Mouse (Mus musculus): ENCODE results near the gene Pacrg. TPM values are rescaled to one million over a fixed set of nuclear protein-coding genes. Genes with fewer than 3 reads are reported as not detected.

Gene Pacrg
- polyA plus RNA-seq, 1 experiment from 2014 or later = 2.6 TPM

DNA sequence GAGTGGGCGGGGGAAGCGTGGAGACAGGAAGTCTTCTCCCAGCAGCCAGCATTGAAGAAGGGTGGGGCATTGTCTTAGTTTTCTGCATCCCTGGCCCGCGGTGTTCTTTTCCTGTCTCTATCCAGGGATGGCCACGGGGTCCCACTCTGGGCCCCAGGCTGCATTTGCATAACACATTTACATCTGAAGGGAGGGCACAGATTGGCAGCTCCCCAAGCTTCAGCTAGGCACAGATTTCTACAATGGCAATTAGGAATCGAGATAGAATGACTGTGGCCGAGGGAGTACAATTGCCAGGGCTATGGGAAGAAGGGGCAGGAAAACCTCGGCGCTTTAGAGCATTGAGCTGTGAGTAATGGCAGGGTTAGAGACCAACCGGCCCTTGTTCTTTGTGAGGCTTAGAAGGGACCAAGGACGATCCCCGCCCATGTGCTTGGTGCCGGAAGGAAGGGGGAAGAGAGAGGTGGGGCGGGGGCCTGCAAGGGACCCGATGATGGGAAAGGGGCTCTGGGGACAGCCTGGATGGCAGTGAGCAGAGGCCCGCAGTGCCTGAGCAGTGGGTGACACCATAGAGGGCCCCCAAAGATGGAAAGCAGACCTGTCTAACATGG lies 398.5 kb downstream of the Pacrg start:
- 30% methylated on average over 16 of the region's 16 CpGs for WGBS
- Histone ChIP-seq H3K4me3 (peak overlapping the region; percentile 22; the same call in 1 of the 2 replicates), H3K27me3 (ENCODE audit: poor library complexity, severe bottlenecking) (no peaks in the 10 kb centered on the region), H3K27ac (peak overlapping the region; percentile 85), H3K9me3 (peaks cover 4% of the 10 kb centered on the region; the same call in 1 of the 2 replicates), H3K4me1 (peaks cover 23% of the 10 kb centered on the region), H3K36me3 (replicated peaks) (no peaks in the 10 kb centered on the region)
- DNase-seq (ENCODE audit: extremely low spot score, low spot score) = peak; percentile 22

DNA sequence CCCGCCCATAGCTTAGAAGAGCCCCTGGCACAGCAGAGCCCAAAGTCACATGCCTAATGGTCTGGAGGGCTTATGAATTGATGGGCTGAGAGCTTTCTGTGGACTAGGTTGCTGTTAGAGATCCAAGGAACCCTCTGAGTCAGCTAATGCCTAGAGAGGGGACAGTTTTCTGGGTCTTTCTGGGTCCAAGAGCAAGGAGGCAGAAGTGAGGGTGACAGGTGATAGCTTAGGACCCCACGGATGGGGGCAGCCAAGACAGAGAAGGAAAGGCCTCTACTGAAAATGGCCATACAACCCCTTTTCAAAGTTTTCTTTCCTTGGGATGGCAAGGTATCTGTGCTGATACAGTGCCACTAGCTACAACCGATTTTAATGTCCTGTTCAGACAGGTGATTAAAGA lies 399.1 kb downstream of the Pacrg start:
- Histone ChIP-seq H3K27me3 (ENCODE audit: poor library complexity, severe bottlenecking) (no peaks in the 10 kb centered on the region), H3K36me3 (replicated peaks) (no peaks in the 10 kb centered on the region), H3K4me3 (no peak overlapping the region), H3K9me3 (peaks cover 4% of the 10 kb centered on the region; the same call in 1 of the 2 replicates), H3K4me1 (peaks cover 23% of the 10 kb centered on the region), H3K27ac (peak overlapping the region; percentile 85)
- WGBS = 87% methylated on average over 3 of the region's 3 CpGs
- no peak for DNase-seq (ENCODE audit: extremely low spot score, low spot score)

DNA sequence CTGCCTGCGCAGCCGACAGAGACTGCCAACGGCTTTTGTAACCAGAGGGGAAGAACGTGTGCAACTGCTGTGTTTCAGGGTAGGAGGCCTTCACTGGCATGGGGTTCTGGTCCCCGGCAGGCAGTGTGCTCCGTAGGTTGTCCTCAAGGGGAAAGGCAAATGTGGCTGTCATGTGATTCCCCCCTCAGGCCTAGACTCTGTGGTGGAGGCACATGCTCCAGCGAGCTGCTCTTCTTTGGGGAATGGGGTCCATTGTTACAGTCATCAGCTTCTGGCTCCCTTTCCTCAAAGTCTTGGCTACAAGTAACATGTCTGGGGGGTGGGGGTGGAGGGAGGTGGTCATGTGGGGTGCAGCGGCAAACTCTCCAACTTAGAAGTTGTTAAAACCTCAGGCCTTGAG lies 400.3 kb downstream of the Pacrg start:
- Histone ChIP-seq H3K27ac (no peak overlapping the region), H3K9me3 (no peaks in the 10 kb centered on the region), H3K4me1 (peaks cover 25% of the 10 kb centered on the region), H3K27me3 (ENCODE audit: poor library complexity, severe bottlenecking) (no peaks in the 10 kb centered on the region), H3K36me3 (replicated peaks) (no peaks in the 10 kb centered on the region), H3K4me3 (no peak overlapping the region)
- no peak for DNase-seq (ENCODE audit: extremely low spot score, low spot score)
- 85% methylated on average over 8 of the region's 8 CpGs for WGBS

DNA sequence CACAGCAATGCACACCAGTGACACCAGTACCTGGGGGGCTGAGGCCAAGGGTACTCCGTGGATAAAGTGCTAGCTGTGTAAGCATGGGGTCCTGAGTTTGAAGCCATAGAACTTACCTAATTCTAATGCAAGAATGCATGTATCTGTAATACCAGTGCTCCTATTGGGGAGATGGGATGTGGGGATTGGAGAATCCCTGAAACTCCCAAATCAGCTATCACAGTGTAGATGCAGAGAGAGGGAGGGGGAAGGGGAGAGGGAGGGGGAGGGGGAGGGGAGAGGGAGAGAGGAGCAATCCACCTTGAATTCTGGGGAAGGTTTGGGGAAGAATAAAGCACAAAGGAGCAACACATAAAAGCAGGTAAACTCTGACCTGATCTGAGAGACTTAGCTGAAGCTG lies 405.2 kb downstream of the Pacrg start:
- DNase-seq (ENCODE audit: extremely low spot score, low spot score) = no peak
- Histone ChIP-seq H3K27me3 (ENCODE audit: poor library complexity, severe bottlenecking) (no peaks in the 10 kb centered on the region), H3K27ac (no peak overlapping the region), H3K36me3 (replicated peaks) (no peaks in the 10 kb centered on the region), H3K4me3 (no peak overlapping the region), H3K4me1 (peaks cover 8% of the 10 kb centered on the region), H3K9me3 (no peaks in the 10 kb centered on the region)
- 61% methylated on average over 1 of the region's 1 CpGs for WGBS

DNA sequence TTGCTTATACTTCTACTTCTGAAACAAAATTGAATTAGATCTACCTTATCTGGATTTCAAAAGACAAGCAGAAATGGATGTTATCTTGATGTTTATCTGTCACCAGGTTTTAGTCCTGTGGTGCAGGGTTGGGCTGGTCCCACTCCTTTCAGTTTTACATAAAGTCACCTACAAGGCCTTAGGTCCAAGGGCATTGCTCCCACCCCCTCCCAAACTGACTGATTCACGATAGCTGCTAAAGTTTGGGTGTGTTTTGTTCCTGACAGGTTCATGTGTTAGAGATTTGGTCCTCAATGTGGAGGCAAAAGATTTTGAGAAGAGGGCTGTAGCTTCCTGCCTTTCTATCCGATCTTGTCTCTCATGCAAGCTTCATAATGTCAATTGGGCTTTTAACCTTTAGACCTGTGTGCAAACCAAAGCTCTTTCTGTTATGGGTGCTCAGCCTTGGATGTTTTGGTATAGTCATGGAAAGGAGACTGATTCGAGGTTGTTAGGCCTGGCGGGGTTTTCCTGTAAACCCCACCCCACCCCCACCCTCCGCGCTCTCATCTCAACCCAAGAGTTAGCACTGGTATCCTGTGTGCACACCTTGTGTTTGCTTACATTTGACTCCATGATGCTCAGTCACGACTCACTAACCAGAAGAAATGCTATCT lies 407.5 kb downstream of the Pacrg start:
- no peaks in the 10 kb centered on the region for H3K9me3 ChIP-seq
- H3K27me3 ChIP-seq (ENCODE audit: poor library complexity, severe bottlenecking) = no peaks in the 10 kb centered on the region
- no peak overlapping the region for H3K4me3 ChIP-seq
- no peak overlapping the region for H3K27ac ChIP-seq
- no peaks in the 10 kb centered on the region for H3K36me3 ChIP-seq (replicated peaks)
- DNase-seq (ENCODE audit: extremely low spot score, low spot score) = no peak
- peaks cover 6% of the 10 kb centered on the region for H3K4me1 ChIP-seq
- WGBS = 91% methylated on average over 7 of the region's 7 CpGs

DNA sequence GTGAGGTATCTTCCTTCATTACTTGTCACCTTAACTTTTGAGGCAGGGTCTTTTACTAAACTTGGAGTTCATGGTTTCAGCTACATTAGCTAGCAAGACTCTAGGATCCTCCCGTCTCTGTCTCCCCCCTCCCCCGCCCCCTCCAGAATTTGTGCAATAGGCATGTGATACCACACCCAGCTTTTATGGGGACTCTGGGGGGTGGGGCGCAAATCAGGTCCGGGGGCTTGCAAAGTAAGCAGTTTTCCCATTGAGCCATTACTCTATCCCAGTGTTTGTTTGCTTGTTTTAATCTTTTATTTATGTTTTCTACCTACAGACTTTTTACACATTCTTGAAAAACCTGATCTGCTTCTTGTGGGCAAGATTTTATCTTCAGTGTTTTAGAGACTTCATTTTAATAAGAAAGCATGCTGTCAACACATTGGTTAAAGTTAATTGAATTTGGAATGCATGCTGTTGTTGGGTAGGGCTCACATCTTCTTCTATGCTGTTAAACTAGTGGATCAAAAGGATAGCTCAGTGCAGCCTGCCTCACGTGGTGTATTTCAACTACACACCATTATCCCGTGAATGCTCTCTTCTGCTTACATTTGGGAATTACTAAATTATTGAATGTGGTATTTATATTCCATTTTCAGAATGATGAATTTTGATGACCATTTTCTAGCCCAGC lies 408.1 kb downstream of the Pacrg start:
- no peaks in the 10 kb centered on the region for H3K27me3 ChIP-seq (ENCODE audit: poor library complexity, severe bottlenecking)
- WGBS = 69% methylated on average over 6 of the region's 6 CpGs
- DNase-seq (ENCODE audit: extremely low spot score, low spot score) = no peak
- H3K36me3 ChIP-seq (replicated peaks) = no peaks in the 10 kb centered on the region
- no peak overlapping the region for H3K4me3 ChIP-seq
- H3K27ac ChIP-seq = no peak overlapping the region
- peaks cover 6% of the 10 kb centered on the region for H3K4me1 ChIP-seq
- no peaks in the 10 kb centered on the region for H3K9me3 ChIP-seq

DNA sequence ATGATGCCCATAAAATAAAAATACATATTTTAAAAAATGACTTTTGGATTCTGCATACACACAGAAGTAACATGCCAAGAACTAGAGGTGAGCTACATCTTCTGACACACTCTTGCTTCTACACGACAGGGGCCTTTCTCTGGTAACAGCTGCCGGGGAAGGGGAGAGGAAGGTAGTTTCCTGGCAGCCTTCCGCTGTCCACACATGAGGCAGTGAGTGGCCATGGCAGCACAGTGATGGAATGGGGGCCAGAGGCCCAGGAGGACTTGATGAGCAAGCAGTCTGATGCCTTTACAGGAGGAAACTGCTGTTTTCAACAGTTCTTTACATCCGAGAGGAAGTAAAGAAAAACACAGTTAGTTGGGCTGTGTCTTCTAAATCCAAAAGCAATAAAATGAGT lies 409.3 kb downstream of the Pacrg start:
- no peaks in the 10 kb centered on the region for H3K9me3 ChIP-seq
- H3K36me3 ChIP-seq (replicated peaks) = no peaks in the 10 kb centered on the region
- peaks cover 6% of the 10 kb centered on the region for H3K4me1 ChIP-seq
- no peak overlapping the region for H3K27ac ChIP-seq
- no peaks in the 10 kb centered on the region for H3K27me3 ChIP-seq (ENCODE audit: poor library complexity, severe bottlenecking)
- no peak for DNase-seq (ENCODE audit: extremely low spot score, low spot score)
- 90% methylated on average over 4 of the region's 4 CpGs for WGBS
- no peak overlapping the region for H3K4me3 ChIP-seq

DNA sequence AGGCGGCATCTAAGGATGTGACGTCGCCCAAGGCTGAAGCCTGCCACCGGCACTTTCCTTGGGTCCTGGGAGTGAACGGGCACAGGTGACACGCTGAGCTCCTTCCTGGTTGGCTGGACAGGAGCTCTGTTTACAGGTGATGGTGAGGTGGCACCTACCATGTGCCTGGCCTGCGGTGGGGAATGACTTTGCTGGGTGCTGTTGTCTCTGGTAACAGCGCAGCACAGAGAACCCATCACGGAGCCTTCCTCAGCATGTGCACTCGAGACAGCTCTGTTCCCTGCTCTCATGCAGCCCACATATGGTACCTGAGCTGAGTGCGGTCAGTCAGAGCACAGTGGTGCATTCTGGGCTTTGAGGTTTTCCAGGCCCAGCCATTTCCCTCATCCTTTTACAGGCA lies 410.7 kb downstream of the Pacrg start:
- Histone ChIP-seq H3K4me1 (peaks cover under 1% of the 10 kb centered on the region; the same call in 1 of the 2 replicates), H3K36me3 (replicated peaks) (no peaks in the 10 kb centered on the region), H3K9me3 (no peaks in the 10 kb centered on the region), H3K27ac (no peak overlapping the region), H3K4me3 (no peak overlapping the region), H3K27me3 (ENCODE audit: poor library complexity, severe bottlenecking) (no peaks in the 10 kb centered on the region)
- WGBS = 87% methylated on average over 11 of the region's 11 CpGs
- DNase-seq (ENCODE audit: extremely low spot score, low spot score) = no peak

DNA sequence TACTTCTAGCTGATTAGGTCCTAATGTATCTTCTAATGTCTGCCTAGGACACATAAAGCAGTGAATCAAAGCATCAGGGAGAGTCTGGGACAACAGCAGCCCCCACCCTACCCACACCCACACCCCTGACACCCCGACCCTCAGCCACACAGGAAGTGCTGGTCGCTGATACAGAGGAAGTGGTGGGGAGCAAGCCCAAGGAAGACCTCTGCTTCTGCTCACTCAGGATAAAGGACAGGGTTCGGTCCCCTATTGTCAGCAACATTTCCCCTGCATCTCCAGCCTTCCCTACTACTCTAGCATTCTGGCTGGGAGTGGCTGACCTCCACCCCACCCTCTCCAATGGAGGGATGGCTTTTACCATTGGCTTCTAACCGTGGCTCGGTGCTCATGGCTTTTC lies 414.8 kb downstream of the Pacrg start:
- WGBS = 82% methylated on average over 5 of the region's 5 CpGs
- DNase-seq (ENCODE audit: extremely low spot score, low spot score) = no peak
- 0 out of 2 replicates have a peak overlapping the region, but pooled peaks have one; percentile 20 for H3K27ac ChIP-seq
- no peak overlapping the region for H3K4me3 ChIP-seq
- no peaks in the 10 kb centered on the region for H3K9me3 ChIP-seq
- no peaks in the 10 kb centered on the region for H3K36me3 ChIP-seq (replicated peaks)
- no peaks in the 10 kb centered on the region for H3K4me1 ChIP-seq
- H3K27me3 ChIP-seq (ENCODE audit: poor library complexity, severe bottlenecking) = no peaks in the 10 kb centered on the region

DNA sequence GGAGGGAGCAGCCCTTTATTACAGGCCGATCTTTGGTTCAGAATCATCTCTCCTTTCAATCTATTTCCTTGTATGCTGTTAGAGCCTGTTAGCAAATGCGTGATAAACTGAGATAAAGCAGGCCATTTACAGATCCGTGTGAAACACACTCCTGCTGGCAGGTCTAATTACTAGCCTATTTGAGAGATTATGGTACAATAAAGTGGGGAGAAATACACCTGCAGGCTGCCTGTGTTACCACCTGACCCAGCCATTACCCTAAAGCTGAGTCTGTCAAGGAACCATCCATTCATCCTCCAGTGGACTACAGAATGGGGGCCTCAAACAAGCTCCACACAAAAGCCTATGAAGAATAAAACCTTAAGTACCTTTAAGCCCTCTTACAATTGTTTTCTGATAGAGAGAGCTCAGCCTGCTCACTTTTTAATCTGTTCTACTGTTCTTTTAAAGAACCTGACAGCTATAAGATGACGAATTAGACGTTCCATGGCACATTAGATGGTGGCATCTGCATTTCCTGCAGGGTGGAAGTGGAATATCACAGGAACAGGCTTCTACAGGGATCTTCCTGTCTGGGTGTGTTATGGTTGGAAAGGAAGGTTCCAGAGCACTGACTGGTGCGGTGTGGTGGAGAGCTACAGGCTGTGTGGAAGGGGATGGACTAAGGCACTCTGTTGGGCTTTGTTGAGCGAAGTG lies 422.4 kb downstream of the Pacrg start:
- WGBS = 65% methylated on average over 7 of the region's 7 CpGs
- no peak for DNase-seq (ENCODE audit: extremely low spot score, low spot score)
- no peaks in the 10 kb centered on the region for H3K36me3 ChIP-seq (replicated peaks)
- H3K9me3 ChIP-seq = no peaks in the 10 kb centered on the region
- H3K27ac ChIP-seq = no peak overlapping the region
- H3K4me1 ChIP-seq = peaks cover 13% of the 10 kb centered on the region
- no peak overlapping the region for H3K4me3 ChIP-seq
- H3K27me3 ChIP-seq (ENCODE audit: poor library complexity, severe bottlenecking) = no peaks in the 10 kb centered on the region

DNA sequence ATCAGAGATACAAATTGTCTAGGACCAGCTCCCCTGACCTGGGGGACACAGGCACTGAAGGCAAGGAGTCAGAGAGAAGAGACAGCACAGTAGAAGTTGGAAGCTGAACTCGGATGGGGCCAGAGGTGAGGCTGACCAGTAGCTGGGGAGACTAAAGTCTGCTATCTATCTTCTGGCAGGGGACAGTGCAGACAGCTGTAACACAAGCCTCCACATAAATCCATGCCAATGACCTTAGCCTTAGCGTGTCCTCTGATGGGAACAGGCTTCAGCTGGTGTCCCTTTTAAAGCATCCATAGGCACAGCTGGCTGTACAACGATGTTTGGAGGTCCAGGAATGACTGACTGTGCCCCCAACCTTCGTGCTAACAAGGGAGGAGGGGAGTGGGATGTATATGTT lies 423.1 kb downstream of the Pacrg start:
- Histone ChIP-seq H3K9me3 (no peaks in the 10 kb centered on the region), H3K36me3 (replicated peaks) (no peaks in the 10 kb centered on the region), H3K4me3 (no peak overlapping the region), H3K27me3 (ENCODE audit: poor library complexity, severe bottlenecking) (no peaks in the 10 kb centered on the region), H3K27ac (no peak overlapping the region), H3K4me1 (peaks cover 13% of the 10 kb centered on the region)
- WGBS = 77% methylated on average over 4 of the region's 4 CpGs
- DNase-seq (ENCODE audit: extremely low spot score, low spot score) = no peak

DNA sequence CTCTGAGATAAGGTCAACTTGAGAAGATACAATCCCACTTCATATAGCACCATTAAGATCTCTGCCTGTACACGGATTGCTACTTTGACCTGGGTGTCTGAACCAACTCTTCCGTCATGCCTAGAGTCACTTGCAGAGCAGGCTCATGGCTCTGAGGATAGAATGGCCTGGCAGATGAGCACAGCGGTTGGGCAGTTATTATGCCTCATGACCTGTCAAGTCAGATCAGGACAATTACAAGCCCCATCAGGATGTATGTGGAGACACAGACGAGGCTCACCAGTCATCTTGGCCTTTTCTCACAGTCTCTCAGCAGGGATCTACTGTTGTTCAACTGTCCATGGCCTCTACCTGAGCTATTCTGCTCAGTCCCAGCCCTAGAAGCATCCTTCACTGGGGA lies 424.0 kb downstream of the Pacrg start:
- Histone ChIP-seq H3K27ac (no peak overlapping the region), H3K9me3 (no peaks in the 10 kb centered on the region), H3K27me3 (ENCODE audit: poor library complexity, severe bottlenecking) (no peaks in the 10 kb centered on the region), H3K36me3 (replicated peaks) (no peaks in the 10 kb centered on the region), H3K4me1 (peaks cover 13% of the 10 kb centered on the region), H3K4me3 (no peak overlapping the region)
- no peak for DNase-seq (ENCODE audit: extremely low spot score, low spot score)
- WGBS = 92% methylated on average over 4 of the region's 4 CpGs

DNA sequence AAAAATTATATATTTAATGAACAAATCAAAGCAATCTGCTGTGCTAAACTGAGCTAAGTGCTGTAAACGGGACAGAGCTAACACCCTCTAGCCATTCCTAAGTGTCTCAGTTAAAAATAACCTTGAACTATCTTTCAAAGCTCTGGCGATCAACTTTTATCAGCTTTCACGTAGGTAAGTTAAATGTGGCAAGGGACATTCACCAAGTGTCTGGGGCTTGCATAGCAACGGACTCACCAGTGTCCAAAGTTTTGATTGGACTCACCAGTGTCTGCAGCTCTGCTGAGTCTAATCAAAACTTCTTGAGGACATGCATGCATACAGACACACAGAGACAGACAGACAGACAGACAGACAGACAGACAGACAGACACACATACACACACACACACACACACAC lies 425.7 kb downstream of the Pacrg start:
- Histone ChIP-seq H3K36me3 (replicated peaks) (no peaks in the 10 kb centered on the region), H3K27me3 (ENCODE audit: poor library complexity, severe bottlenecking) (no peaks in the 10 kb centered on the region), H3K4me3 (no peak overlapping the region), H3K9me3 (no peaks in the 10 kb centered on the region), H3K27ac (no peak overlapping the region), H3K4me1 (peaks cover 13% of the 10 kb centered on the region)
- no peak for DNase-seq (ENCODE audit: extremely low spot score, low spot score)
- WGBS = 90% methylated on average over 4 of the region's 4 CpGs

All from forebrain, embryonic 10.5 days (tissue).